Mouse (Mus musculus) cerebellum, adult 9-10 months (tissue): ENCODE measurements at regions not wholly inside any gene's neighbourhood (a gene's known extent, or its start where the extent isn't known, plus 50 kb on each side); places are given as distances from the start of the nearest gene placed in this dataset.
A peak's percentile ranks its signal among the peaks of the same experiment; 100 is the strongest.
"Not testable (repeated sequence)": the region's sequence is repeated elsewhere in the genome, so short reads cannot be mapped to it uniquely, and the experiment has no call there.

Experiments
- DNase-seq: peaks from one replicate; pipeline ENCODE4 v3.0.0; 2022

DNA sequence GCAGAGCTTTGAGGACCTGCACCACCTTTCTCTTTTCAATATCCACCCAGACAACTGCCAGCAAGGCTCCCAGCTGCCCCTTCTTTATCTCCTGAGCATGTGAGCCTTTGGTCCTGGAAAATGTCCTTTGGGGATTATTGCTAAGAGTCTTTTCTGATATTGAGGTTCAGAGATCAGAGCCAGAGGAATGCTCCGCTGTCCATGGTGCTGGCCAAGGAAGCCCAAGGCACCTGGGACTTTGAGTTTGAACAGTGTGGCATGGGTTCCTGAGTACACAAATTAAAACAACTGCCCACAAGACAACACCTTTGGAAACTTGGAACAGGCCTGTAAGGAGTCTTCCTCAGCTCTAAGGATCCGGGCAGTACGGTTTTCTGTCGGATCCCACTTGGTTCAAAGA is 52.6 kb upstream of the Slc28a3 start:
- no peak for DNase-seq

DNA sequence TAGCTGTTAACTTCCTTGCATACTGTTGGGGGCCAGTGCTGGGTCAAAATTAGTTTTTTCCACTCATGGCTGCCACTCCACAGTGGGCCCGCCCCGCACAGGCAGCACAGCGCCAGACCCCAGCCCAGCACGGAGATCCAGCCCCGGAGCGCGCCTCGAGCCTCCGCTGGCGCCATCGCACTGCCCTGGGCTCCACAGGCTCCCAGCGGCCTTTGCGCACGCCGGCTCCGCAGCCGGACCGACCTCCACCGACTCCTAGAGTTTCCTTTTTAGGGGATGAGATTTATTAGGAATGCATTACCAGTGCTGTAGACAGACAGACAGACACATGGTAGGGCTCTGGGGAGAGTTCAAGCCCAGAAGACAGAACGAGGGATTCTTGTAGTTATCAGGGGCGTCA is 58.0 kb upstream of the Slc28a3 start:
- no peak for DNase-seq

- no peak for DNase-seq
These were observed 59.5 kb upstream of the Slc28a3 start for GRCm38 (mm10) chr13:58670206-58670605.

- DNase-seq = not testable (repeated sequence)
These were observed 64.9 kb upstream of the Slc28a3 start for GRCm38 (mm10) chr13:58675611-58676010.

- DNase-seq = no peak
These were observed 66.8 kb upstream of the Slc28a3 start for GRCm38 (mm10) chr13:58677521-58677920.

- no peak for DNase-seq
These were observed 69.0 kb upstream of the Slc28a3 start for GRCm38 (mm10) chr13:58679663-58680062.

DNA sequence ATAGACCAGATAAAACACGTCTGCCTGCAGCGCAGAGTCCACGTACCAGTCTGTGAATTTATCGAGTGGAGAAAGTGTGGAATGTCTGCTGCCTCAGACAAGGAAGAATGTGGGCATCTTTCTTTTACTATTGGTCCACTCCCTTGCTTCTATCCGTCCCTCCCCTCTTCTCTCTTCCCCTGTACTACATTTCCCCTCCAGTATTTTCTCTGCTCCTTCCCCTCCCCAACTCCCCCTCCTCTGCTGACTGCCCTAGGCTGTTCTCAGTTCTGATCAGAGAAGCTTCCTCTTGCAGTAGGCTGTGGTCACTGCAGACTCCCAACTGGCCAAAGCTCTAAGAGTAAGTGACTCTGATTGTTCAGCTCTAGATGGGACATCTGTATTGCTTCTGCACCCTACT is 76.1 kb upstream of the Slc28a3 start:
- no peak for DNase-seq

DNA sequence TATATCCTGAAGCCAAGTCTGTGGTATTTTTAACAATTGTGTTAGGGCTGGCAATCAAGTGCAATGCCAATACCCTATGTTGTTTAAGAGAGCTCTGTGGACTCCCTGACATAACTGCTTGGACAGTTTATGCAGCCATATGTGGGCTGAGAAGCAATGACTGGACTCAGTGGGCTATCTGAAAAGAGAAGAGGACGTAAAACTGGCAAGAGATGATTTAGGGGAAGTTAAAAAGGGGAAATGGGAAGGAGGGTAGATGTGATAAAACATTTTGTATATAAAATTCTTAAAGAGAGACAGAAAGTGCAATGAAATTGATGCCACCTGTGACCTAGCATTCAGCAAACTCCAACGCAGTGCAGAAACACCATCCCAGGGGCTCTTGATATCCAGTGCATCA is 76.9 kb upstream of the Slc28a3 start:
- DNase-seq = no peak

GRCm38 (mm10) chr13:58688249-58688648 is 77.6 kb upstream of the Slc28a3 start:
- no peak for DNase-seq

- DNase-seq = no peak
These were observed 84.0 kb upstream of the Slc28a3 start for GRCm38 (mm10) chr13:58694703-58695102.

- DNase-seq = no peak
These were observed 85.3 kb upstream of the Slc28a3 start for GRCm38 (mm10) chr13:58695964-58696363.

GRCm38 (mm10) chr13:58700021-58700420 is 89.3 kb upstream of the Slc28a3 start:
- DNase-seq = no peak

DNA sequence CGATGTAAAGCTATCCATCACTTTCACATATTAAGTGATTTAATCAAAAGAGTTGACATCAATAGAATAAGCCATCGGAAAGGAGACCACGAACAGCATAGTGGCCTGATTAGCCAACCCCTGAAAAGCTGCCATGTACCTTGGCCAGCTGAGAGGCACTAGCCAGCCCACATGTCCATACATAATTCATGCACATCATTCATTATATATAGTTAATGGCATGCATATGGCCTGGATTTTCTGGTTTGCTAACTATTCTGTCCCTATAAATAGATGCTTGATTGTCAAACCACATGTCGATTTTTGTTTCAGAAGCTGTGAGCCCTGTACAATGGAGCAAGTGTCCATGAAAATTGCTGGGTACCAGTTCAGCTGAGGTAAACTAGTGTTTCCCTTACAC is 93.5 kb upstream of the Slc28a3 start:
- no peak for DNase-seq

DNA sequence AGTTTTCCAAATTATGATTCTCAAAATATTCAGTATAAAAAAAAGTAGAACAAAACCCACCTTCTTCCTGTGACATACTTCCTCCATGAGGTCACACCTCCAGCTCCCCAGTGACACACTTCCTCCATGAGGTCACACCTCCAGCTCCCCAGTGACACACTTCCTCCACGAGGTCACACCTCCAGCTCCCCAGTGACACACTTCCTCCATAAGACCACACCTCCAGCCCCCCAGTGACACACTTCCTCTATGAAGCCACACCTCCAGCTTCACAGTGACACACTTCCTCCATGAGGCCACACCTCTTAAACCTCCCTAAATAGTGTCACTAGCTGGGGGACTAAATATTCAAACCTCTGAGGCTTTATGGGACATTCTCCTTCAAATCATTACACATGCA is 89.8 kb upstream of the Ntrk2 start:
- DNase-seq = no peak

GRCm38 (mm10) chr13:58730500-58731105 is 75.8 kb upstream of the Ntrk2 start:
- no peak for DNase-seq

DNA sequence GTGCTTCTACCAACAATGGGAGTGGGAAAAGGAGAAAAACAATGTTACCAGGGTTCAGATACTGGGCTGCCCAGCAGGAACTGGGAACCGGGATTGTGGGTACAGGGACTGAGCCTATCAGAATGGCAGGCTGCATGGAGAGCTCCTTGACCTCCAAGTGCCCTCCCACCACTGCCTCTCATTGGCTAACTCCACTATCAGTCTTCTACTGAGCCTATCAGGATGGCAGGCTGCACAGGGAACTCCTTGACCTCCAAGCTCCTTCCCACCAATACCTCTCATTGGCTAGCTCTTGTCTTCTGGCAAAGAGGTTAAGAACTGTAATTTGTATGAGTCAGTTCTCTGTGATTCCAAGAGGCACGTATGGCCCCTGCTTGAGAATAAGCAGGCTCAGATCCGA is 73.6 kb upstream of the Ntrk2 start:
- no peak for DNase-seq

DNA sequence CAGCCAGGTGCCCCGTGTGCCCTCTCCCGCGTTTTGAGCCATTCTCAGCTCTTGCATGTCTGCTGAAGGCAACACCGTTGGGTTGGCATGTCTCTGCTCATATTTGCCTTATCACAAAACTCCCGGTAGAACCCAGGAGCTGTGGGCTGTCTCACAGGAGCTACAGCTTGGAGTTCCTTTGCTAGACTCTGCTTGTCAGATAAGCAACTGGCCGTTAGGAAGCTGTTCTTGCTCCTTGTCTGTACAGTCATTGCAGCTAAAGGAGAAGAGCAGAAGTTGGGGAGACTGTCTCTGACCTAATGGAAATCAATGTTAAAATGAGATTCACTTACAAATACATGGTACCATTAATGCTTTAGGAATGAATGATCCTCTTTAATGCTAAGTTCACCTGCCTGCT is 72.8 kb upstream of the Ntrk2 start:
- DNase-seq = no peak

DNA sequence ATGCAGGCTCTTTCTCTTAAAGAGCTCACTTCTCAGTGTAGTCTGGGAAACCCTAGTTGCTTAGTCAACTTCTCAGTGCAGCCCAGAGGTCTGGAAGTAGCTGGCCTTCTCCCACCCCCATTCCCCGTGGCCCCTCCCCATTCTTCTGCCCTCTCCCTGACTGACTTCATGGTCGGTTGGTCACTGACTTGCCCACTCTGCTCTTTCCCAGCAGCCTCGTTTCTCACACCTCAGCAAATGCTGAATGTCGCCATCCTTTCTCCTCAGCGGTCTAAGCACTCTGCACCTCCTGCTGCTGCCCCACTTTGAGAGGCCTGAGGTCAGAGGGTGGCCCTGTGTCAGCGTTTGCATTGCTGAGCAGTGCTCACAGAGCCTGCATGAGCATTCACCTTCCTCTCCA is 70.8 kb upstream of the Ntrk2 start:
- no peak for DNase-seq

DNA sequence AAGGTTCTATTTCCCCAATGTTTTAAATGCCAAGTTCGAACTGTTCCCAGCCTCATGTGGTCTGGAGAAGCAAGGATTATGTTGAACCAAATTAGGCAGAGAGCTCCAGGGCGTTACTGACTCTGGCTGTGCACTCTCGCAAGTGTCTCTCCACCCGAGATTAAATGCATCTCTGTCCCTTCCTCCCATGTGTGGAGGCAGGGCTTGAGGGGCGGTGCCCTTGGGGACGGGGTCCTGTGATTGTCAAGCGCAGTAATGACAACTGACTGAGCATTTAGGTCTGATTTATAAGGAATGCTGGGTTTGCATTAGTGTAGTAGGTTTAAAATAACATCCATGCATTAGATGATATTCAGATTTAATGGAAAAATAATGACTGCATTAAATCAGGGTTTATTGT is 65.6 kb upstream of the Ntrk2 start:
- peak; percentile 4 for DNase-seq

- DNase-seq = no peak
These were observed 60.3 kb upstream of the Ntrk2 start for GRCm38 (mm10) chr13:58746056-58746455.

DNA sequence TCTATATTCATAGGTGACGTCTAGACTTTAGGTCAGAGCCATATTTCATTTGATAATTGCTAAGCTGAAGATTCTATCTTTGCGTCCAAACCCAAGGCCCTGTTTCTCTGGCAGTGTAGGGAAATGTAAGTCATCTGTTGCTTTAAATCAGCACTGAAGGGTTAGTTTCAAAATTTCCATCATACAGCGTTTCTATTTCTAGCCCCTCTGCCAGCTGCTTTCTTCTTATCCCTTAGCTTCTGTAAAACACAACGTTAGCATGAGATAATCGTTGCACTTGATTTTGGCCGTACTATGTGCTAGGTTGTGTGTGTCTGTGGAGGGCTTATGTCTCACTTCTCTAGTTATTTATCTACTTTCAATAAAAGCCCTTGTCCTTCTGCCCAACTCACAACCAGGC is 58.7 kb upstream of the Ntrk2 start:
- no peak for DNase-seq

DNA sequence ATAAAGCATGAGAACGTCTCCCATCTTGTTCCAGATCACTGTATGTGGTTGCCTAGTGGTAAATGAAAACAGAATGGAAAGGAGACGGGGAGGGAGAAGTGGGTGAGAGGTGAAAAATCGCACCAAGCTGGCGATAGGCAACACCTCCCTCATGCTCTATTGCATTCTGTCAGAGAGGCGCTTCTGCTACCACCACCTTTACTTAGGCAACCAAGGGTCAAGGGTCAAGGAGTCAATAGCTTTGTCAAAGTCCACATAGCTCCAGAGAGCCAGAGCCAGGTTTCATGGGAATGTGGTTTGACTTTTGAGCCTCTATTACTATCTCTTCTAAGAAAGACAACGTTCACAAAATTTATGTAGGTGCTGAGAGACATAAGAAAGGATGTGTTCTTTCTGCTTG is 50.2 kb upstream of the Ntrk2 start:
- DNase-seq = no peak
